Mouse (Mus musculus) C2C12 (cell line): Measurements from ENCODE around the gene Olfr401. TPM values are rescaled to one million over a fixed set of nuclear protein-coding genes. Genes with fewer than 3 reads are reported as not detected.

ENCODE experiments used
- H3K27me3 ChIP-seq: one replicate; pipeline ENCODE4 v1.6.1; 2011; ENCODE audit not compliant: control insufficient read depth, insufficient read depth, insufficient read length
- H3K36me3 ChIP-seq: one replicate; pipeline ENCODE4 v1.6.1; 2011; ENCODE audit not compliant: control insufficient read depth, insufficient read depth
- H3K4me3 ChIP-seq: one replicate; pipeline ENCODE4 v1.5.1; 2011; ENCODE audit warnings: mild to moderate bottlenecking, control low read depth; ENCODE audit not compliant: poor library complexity, insufficient read depth, severe bottlenecking
- H3K79me2 ChIP-seq: one replicate; pipeline ENCODE4 v1.6.1; 2011; ENCODE audit not compliant: control insufficient read depth, insufficient read depth
- H3K79me3 ChIP-seq: one replicate; pipeline ENCODE4 v1.6.1; 2011; ENCODE audit warnings: low read depth, control low read depth
- H3ac ChIP-seq: one replicate; pipeline ENCODE3; 2011; ENCODE audit warnings: low read depth; ENCODE audit not compliant: control insufficient read depth, insufficient read length
- CEBPB ChIP-seq: IDR thresholded peaks from one replicate; pipeline ENCODE4 v1.6.1; 2011; ENCODE audit warnings: low read depth, mild to moderate bottlenecking, control low read depth, moderate library complexity
- CTCF ChIP-seq: IDR thresholded peaks from one replicate; pipeline ENCODE4 v1.5.1; 2011; ENCODE audit not compliant: control insufficient read depth, insufficient read depth, insufficient read length
- FOSL1 ChIP-seq: IDR thresholded peaks from one replicate; pipeline ENCODE4 v1.8.0; 2011; ENCODE audit warnings: mild to moderate bottlenecking, low read length; ENCODE audit not compliant: poor library complexity, insufficient read depth, severe bottlenecking
- MAX ChIP-seq: IDR thresholded peaks from one replicate; pipeline ENCODE4 v1.6.1; 2011; ENCODE audit warnings: mild to moderate bottlenecking, control low read depth
- MYOD1 ChIP-seq: IDR thresholded peaks from one replicate; pipeline ENCODE4 v1.6.1; 2011; ENCODE audit warnings: low read depth; ENCODE audit not compliant: control insufficient read depth, insufficient read length
- MYOG ChIP-seq: IDR thresholded peaks from one replicate; pipeline ENCODE4 v1.6.1; 2011; ENCODE audit not compliant: control insufficient read depth, insufficient read length; ENCODE audit errors: extremely low read depth
- USF1 ChIP-seq: IDR thresholded peaks from one replicate; pipeline ENCODE4 v1.6.1; 2011; ENCODE audit warnings: low read depth, mild to moderate bottlenecking, control low read depth, moderate library complexity
- polyA plus RNA-seq: library from polyadenylated mRNA; unstranded; fragments of >200 nt; fragmentation: generic; extraction: Trizol; gene quantifications from one replicate; pipeline ENCODE4 v1.2.1, GENCODE M21; 2012; ENCODE audit warnings: missing spikeins

Olfr401 gene
- polyA plus RNA-seq, 1 experiment: not detected

GRCm38 (mm10) chr11:74145866-74146265 lies 32.4 kb downstream of the Olfr401 start:
- H3K27me3 ChIP-seq: no peaks in the 10 kb centered on the region
- H3K4me3 ChIP-seq: no peak overlapping the region
- no peak overlapping the region for H3ac ChIP-seq
- TF ChIP-seq CTCF (no peak), MYOD1 (no peak), MAX (no peak), MYOG (no peak), USF1 (no peak), CEBPB (no peak), FOSL1 (no peak)
- no peaks in the 10 kb centered on the region for H3K79me2 ChIP-seq
- H3K36me3 ChIP-seq: no peaks in the 10 kb centered on the region
- no peaks in the 10 kb centered on the region for H3K79me3 ChIP-seq

GRCm38 (mm10) chr11:74153229-74153628 lies 39.7 kb downstream of the Olfr401 start, which contains the start of gene Olfr402:
Olfr402 (plus strand) TSS chr11:74153529.
- TF ChIP-seq FOSL1: no peak
- TF ChIP-seq MAX: no peak
- TF ChIP-seq MYOG: no peak
- TF ChIP-seq CEBPB: no peak
- no peak for TF ChIP-seq CTCF
- no peak for TF ChIP-seq USF1
- TF ChIP-seq MYOD1: no peak
- H3K4me3 ChIP-seq: no peak within 1 kb of the TSS
- no peaks in the 10 kb centered on the region for H3K27me3 ChIP-seq
- H3K79me2 ChIP-seq: no peaks in the 10 kb centered on the region
- H3K79me3 ChIP-seq: no peaks in the 10 kb centered on the region
- no peaks in the 10 kb centered on the region for H3K36me3 ChIP-seq
- no peak within 1 kb of the TSS for H3ac ChIP-seq

DNA sequence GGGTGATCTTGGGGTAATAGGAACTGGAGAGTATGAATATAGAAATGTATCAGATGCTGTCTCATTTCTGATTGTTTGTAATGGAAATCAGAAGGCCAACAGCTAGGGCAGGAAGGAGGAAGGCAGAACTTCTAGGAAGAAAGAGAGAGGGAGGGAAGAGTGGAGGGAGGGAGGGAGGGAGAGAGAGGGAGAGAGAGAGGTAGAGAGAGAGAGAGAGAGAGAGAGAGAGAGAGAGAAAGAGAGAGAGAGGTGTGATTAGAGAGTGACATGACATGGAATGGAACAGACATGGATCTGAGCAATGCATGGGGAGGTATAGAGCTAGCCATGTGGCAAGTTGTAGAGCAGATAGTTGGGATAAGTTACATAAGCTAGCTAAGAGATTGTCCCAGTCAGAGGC lies 55.3 kb downstream of the Olfr401 start:
- H3K4me3 ChIP-seq: no peak overlapping the region
- H3ac ChIP-seq: no peak overlapping the region
- no peaks in the 10 kb centered on the region for H3K27me3 ChIP-seq
- H3K79me3 ChIP-seq: no peaks in the 10 kb centered on the region
- H3K36me3 ChIP-seq: no peaks in the 10 kb centered on the region
- no peak for TF ChIP-seq FOSL1
- no peak for TF ChIP-seq MYOG
- TF ChIP-seq CTCF: no peak
- no peak for TF ChIP-seq USF1
- no peak for TF ChIP-seq MYOD1
- no peak for TF ChIP-seq CEBPB
- no peak for TF ChIP-seq MAX
- H3K79me2 ChIP-seq: no peaks in the 10 kb centered on the region

Other genes with a start within 250 kb of the Olfr401 start
- not detected for gene Olfr394, start 222.9 kb upstream of the Olfr401 start, polyA plus RNA-seq
- gene Olfr395, start 204.4 kb upstream of the Olfr401 start, polyA plus RNA-seq: not detected
- not detected for gene Olfr23, start 177.0 kb upstream of the Olfr401 start, polyA plus RNA-seq
- not detected for gene Olfr397, start 152.9 kb upstream of the Olfr401 start, polyA plus RNA-seq
- not detected for gene Olfr398, start 123.3 kb upstream of the Olfr401 start, polyA plus RNA-seq
- gene Olfr139, start 57.2 kb upstream of the Olfr401 start, polyA plus RNA-seq: not detected
- not detected for gene Olfr399, start 57.1 kb upstream of the Olfr401 start, polyA plus RNA-seq
- gene Zfp616, start 43.8 kb upstream of the Olfr401 start, polyA plus RNA-seq: not detected
- not detected for gene Olfr402, start 39.8 kb downstream of the Olfr401 start, polyA plus RNA-seq
- gene Olfr403, start 72.5 kb downstream of the Olfr401 start, polyA plus RNA-seq: not detected
- not detected for gene Olfr43, start 97.7 kb downstream of the Olfr401 start, polyA plus RNA-seq
- not detected for gene Olfr406, start 146.1 kb downstream of the Olfr401 start, polyA plus RNA-seq
- not detected for gene Olfr59, start 170.0 kb downstream of the Olfr401 start, polyA plus RNA-seq
- not detected for gene Olfr410, start 224.3 kb downstream of the Olfr401 start, polyA plus RNA-seq
- not detected for gene Olfr411, start 238.9 kb downstream of the Olfr401 start, polyA plus RNA-seq
- not detected for gene Olfr412, start 248.4 kb downstream of the Olfr401 start, polyA plus RNA-seq